Mouse (Mus musculus) thymus, adult 2 months (tissue): ENCODE measurements around the gene Ufc1. TPM values are rescaled to one million over a fixed set of nuclear protein-coding genes. Genes with fewer than 3 reads are reported as not detected.
"Not testable (repeated sequence)": the region's sequence is repeated elsewhere in the genome, so short reads cannot be mapped to it uniquely, and the experiment has no call there.

Source experiments
- DNase-seq: peaks from one replicate; pipeline ENCODE4 v3.0.0; 2021
- H3K27ac ChIP-seq: fragments of 200-500 bp; 2 replicates; pipeline ENCODE4 v1.5.1; 2012; ENCODE audit warnings: low read length, control low read depth; ENCODE audit not compliant: control insufficient read depth, insufficient read depth
- H3K27me3 ChIP-seq: fragments of 200-500 bp; 2 replicates; pipeline ENCODE4 v1.6.1; 2012; ENCODE audit warnings: mild to moderate bottlenecking, low read length, moderate library complexity, mixed read lengths; ENCODE audit not compliant: control insufficient read depth, insufficient read depth
- H3K36me3 ChIP-seq: fragments of 200-500 bp; 2 replicates; pipeline ENCODE4 v1.6.1; 2012; ENCODE audit warnings: mild to moderate bottlenecking, low read length, moderate library complexity; ENCODE audit not compliant: control insufficient read depth, insufficient read depth
- H3K4me1 ChIP-seq: fragments of 200-500 bp; replicated peaks from 2 replicates; pipeline ENCODE4 v1.6.1; 2012; ENCODE audit warnings: low read length; ENCODE audit not compliant: control insufficient read depth, insufficient read depth
- H3K4me3 ChIP-seq: fragments of 200-500 bp; 2 replicates; pipeline ENCODE4 v1.5.1; 2012; ENCODE audit warnings: mild to moderate bottlenecking, low read length, control low read depth, moderate library complexity; ENCODE audit not compliant: control insufficient read depth, insufficient read depth
- CTCF ChIP-seq: fragments of 200-500 bp; IDR thresholded peaks from 2 replicates; pipeline ENCODE4 v1.5.1; 2012; ENCODE audit warnings: mild to moderate bottlenecking, control low read depth, low read length, moderate library complexity, borderline replicate concordance; ENCODE audit not compliant: control insufficient read depth, poor library complexity, insufficient read depth; ENCODE audit errors: extremely low read depth
- POLR2A ChIP-seq: fragments of 200-500 bp; IDR thresholded peaks from 2 replicates; pipeline ENCODE4 v1.6.1; 2012; ENCODE audit warnings: mild to moderate bottlenecking, low read length, control low read depth, moderate library complexity; ENCODE audit not compliant: control insufficient read depth, poor library complexity, insufficient read depth; ENCODE audit errors: extremely low read depth
- WGBS: fragments of 180-500 bp; shearing (Covaris S2); methylation state at CpG from one replicate; pipeline ENCODE4 v1.1.7; 2018; 5-methylcytosine and 5-hydroxymethylcytosine counted together
- polyA plus RNA-seq: library from polyadenylated mRNA; depleted of rRNA; stranded (reverse); fragments of >200 nt; gene quantifications from 2 replicates; pipeline ENCODE4 v1.2.3, GENCODE M21; 2012

Gene Ufc1
- polyA plus RNA-seq, 1 experiment: 18.5 TPM

GRCm38 (mm10) chr1:171248386-171249226 is 46.2 kb downstream of the Ufc1 start:
- Histone ChIP-seq H3K36me3 (peaks cover 10% of the 10 kb centered on the region), H3K4me3 (no peak overlapping the region), H3K27me3 (no peaks in the 10 kb centered on the region), H3K4me1 (peaks cover 9% of the 10 kb centered on the region), H3K27ac (no peak overlapping the region)
- no peak for DNase-seq
- WGBS: 74% methylated on average over 3 of the region's 3 CpGs
- no peak for TF ChIP-seq CTCF
- no peak for TF ChIP-seq POLR2A

GRCm38 (mm10) chr1:171247916-171248315 is 46.9 kb downstream of the Ufc1 start:
- Histone ChIP-seq H3K4me1 (peaks cover 9% of the 10 kb centered on the region), H3K36me3 (peaks cover 11% of the 10 kb centered on the region), H3K4me3 (no peak overlapping the region), H3K27ac (no peak overlapping the region), H3K27me3 (no peaks in the 10 kb centered on the region)
- WGBS: 65% methylated on average over 4 of the region's 4 CpGs
- DNase-seq: no peak
- TF ChIP-seq POLR2A: no peak
- no peak for TF ChIP-seq CTCF

- WGBS: 20% methylated on average over 13 of the region's 13 CpGs
- H3K27ac ChIP-seq: peak overlapping the region; percentile 31; the same call in 1 of the 2 replicates
- H3K27me3 ChIP-seq: no peaks in the 10 kb centered on the region
- peaks cover 9% of the 10 kb centered on the region for H3K4me1 ChIP-seq
- peak overlapping the region; percentile 51 for H3K4me3 ChIP-seq
- DNase-seq: no peak
- H3K36me3 ChIP-seq: peaks cover 13% of the 10 kb centered on the region
- no peak for TF ChIP-seq POLR2A
- TF ChIP-seq CTCF: no peak
Measured at GRCm38 (mm10) chr1:171247453-171247841, 47.4 kb downstream of the Ufc1 start.

- no peaks in the 10 kb centered on the region for H3K27me3 ChIP-seq
- peak overlapping the region; percentile 61 for H3K4me3 ChIP-seq
- TF ChIP-seq POLR2A (peak; percentile 79), CTCF (peak; percentile 98)
- DNase-seq: peak; percentile 95
- H3K4me1 ChIP-seq: peaks cover 9% of the 10 kb centered on the region
- H3K36me3 ChIP-seq: peaks cover 14% of the 10 kb centered on the region
- peak overlapping the region; percentile 31; the same call in 1 of the 2 replicates for H3K27ac ChIP-seq
- WGBS: under 1% methylated on average over 41 of the region's 41 CpGs
Measured at GRCm38 (mm10) chr1:171246709-171247452, 47.9 kb downstream of the Ufc1 start.

- 94% methylated on average over 8 of the region's 8 CpGs for WGBS
- Histone ChIP-seq H3K4me3 (no peak overlapping the region), H3K4me1 (peaks cover 9% of the 10 kb centered on the region), H3K36me3 (peaks cover 29% of the 10 kb centered on the region), H3K27ac (no peak overlapping the region), H3K27me3 (no peaks in the 10 kb centered on the region)
- DNase-seq: no peak
- TF ChIP-seq CTCF (no peak), POLR2A (no peak)
Measured at GRCm38 (mm10) chr1:171245353-171245752, 49.5 kb downstream of the Ufc1 start.

- not testable (repeated sequence) for DNase-seq, H3K27me3 ChIP-seq, H3K27ac ChIP-seq, H3K4me3 ChIP-seq, H3K4me1 ChIP-seq
- 97% methylated on average over 12 of the region's 12 CpGs for WGBS
- peaks cover 58% of the 10 kb centered on the region for H3K36me3 ChIP-seq
Measured at GRCm38 (mm10) chr1:171241952-171242351, 52.9 kb downstream of the Ufc1 start.
